Mouse (Mus musculus): ENCODE results near the gene Csnk2a2. TPM values are rescaled to one million over a fixed set of nuclear protein-coding genes. Genes with fewer than 3 reads are reported as not detected.

The Csnk2a2 gene
- 10 to 100 TPM; 42.3 to 43.5 TPM for total RNA-seq (2023)

DNA sequence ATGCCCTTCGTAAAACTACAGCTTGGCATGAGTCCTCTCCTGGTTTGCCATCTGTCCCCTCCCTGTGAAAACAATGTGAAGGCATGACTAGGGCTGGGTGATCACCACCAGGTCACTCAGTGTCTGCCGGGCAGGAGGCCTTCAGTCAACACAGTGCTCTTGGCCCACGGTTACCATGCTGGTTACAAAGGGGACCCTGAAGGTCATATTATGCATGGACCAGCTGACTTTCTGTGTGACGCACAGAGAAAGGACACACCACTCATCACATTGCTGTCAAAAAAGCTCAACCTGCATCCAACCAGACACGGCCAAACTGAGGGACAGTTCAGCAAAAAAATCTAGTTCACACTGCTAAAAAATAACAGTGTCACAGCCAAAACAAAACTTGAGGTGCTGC, at the start of gene Csnk2a2:
Gene Csnk2a2, minus strand, starts transcription at position 34 of the 400 bp plus-strand sequence.

DNA sequence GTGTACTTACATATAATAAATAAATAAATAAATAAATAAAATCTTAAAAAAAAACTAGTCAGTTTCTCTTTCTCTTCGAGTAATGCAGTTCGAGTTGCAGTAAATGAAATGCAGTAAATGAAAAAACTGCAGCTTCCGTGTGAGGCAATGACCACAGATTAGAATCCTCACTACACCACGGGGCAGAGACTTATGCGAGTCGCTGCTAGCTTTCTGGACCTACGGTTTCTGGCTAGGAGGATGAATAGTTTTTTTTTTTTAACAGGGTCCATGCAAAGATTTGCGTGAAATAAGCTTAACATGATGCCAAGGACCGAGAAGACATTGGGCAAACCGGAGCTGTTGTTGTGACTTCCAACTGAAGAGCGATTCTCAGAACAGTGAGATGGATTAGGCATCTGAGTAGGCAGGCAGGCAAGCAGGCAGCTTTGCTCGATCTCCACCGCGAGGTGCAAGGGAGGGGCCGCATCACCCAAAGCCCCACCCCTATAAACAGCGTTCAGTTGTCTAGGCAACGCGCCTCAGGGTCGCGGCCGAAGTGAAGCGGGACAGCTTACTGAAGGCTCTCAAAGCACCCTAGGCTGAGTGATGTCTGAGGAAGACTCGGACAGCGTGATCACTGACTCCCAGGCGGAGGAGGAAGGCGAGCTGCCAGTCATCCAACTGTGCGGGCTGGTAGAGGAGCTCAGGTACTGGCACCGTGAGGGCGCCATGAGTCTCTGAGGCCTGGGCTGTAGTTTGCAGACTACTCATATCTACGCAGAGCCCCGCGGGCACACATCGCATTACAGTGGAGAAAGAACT, 43.9 kb upstream of the Csnk2a2 start, which contains the start of gene Ccdc113:
Gene Ccdc113, plus strand, starts transcription at position 502 of the 804 bp plus-strand sequence.

DNA sequence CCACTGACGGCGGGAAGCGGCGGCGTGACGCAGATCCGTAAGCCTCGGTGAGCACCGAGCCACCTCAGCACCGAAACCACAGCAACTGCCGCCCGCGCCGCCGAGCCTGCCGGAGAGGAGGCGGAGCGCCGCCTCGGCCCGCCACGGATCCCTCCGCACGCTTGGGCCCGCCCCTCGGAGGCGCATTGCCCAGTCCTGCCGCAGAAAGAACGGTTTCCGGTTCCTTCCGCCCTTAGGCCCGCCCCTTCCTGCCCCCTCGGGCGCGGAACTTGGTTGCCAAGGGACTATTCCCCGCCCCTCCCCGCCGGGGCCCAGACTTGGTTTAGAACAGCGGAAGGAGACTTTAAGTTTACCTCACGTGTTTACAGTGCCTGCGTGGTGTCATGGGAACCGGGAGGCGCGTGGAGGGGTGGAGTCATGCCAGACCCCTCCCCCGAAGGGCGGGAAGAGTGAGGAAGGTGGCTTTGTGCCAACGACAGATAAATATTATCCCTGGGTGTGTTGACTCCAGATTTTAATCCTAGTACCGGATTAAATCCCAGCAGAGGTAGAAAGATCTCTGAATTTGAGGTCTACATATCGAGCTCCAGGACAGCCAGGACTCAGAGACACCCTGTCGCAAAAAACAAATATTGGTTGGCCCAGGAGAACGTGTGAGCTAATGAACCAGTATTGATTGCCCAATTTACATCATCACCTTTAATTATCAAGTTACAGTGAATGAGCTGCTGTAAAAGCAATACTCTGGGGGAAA, 55.0 kb downstream of the Csnk2a2 start, which contains the start of gene Cfap20:
Gene Cfap20, minus strand, starts transcription at position 184 of the 754 bp plus-strand sequence.

Other genes with a start within 250 kb of the Csnk2a2 start
- gene Cngb1, start 183.5 kb downstream of the Csnk2a2 start, total RNA-seq (2023) = under 1 TPM; 0.42 to 0.48 TPM
- gene Tepp, start 179.5 kb downstream of the Csnk2a2 start, total RNA-seq (2023) = not detected
- gene Zfp319, start 158.1 kb downstream of the Csnk2a2 start, total RNA-seq (2023) = 10 to 100 TPM; 10.8 to 12.3 TPM
- gene Usb1, start 157.8 kb downstream of the Csnk2a2 start, total RNA-seq (2023) = 10 to 100 TPM; 30.7 to 36.1 TPM
- gene Mmp15, start 137.8 kb downstream of the Csnk2a2 start, total RNA-seq (2023) = under 1 TPM in 1 of 2 experiments, not detected in 1; 0.13 TPM
- 10 to 100 TPM; 30.1 to 33.3 TPM for gene Cfap20, start 55.2 kb downstream of the Csnk2a2 start, total RNA-seq (2023)
- gene Ccdc113, start 44.0 kb upstream of the Csnk2a2 start, total RNA-seq (2023) = not detected
- not detected for gene Prss54, start 86.3 kb upstream of the Csnk2a2 start, total RNA-seq (2023)
- 1 to 10 TPM; 6.4 to 6.5 TPM for gene Gins3, start 143.4 kb upstream of the Csnk2a2 start, total RNA-seq (2023)
- gene Ndrg4, start 186.9 kb upstream of the Csnk2a2 start, total RNA-seq (2023) = under 1 TPM in 1 of 2 experiments, not detected in 1; 0.61 TPM
- 1 to 10 TPM; 7.0 to 8.3 TPM for gene Setd6, start 225.8 kb upstream of the Csnk2a2 start, total RNA-seq (2023)